Mouse (Mus musculus) T-helper 1 cell (primary cell): ENCODE measurements around the gene Sorl1.

Experiments used
- in situ Hi-C: fragments of 300-600 bp; cut with MboI, MseI; formaldehyde crosslinking; loops from one replicate; pipeline ENCODE4 v1.15.1; 2025; ENCODE audit warnings: high pct_unique_total_duplicates

Sorl1 gene

GRCm38 (mm10) chr9:42122441-42122840 lies 1.7 kb downstream of the Sorl1 start:
- in situ Hi-C loops = loop anchor here (25.0 kb wide), 1 partner anchor 1965 kb away; no protein-coding TSS in a partner anchor

- in situ Hi-C loops = loop anchor here (25.0 kb wide), 1 partner anchor 1966 kb away; no protein-coding TSS in a partner anchor
Measured at GRCm38 (mm10) chr9:42121631-42122354, 2.3 kb downstream of the Sorl1 start.

GRCm38 (mm10) chr9:42116418-42117056 lies 7.6 kb downstream of the Sorl1 start:
- in situ Hi-C loops = loop anchor here (25.0 kb wide), 1 partner anchor 1971 kb away; no protein-coding TSS in a partner anchor

GRCm38 (mm10) chr9:42115078-42115477 lies 9.0 kb downstream of the Sorl1 start:
- in situ Hi-C loops = loop anchor here (25.0 kb wide), 1 partner anchor 1972 kb away; no protein-coding TSS in a partner anchor

GRCm38 (mm10) chr9:42113316-42113715 lies 10.8 kb downstream of the Sorl1 start:
- in situ Hi-C loops = loop anchor here (25.0 kb wide), 1 partner anchor 1974 kb away; no protein-coding TSS in a partner anchor

GRCm38 (mm10) chr9:42112691-42113090 lies 11.4 kb downstream of the Sorl1 start:
- in situ Hi-C loops = loop anchor here (25.0 kb wide), 1 partner anchor 1975 kb away; no protein-coding TSS in a partner anchor

GRCm38 (mm10) chr9:42111256-42111655 lies 12.8 kb downstream of the Sorl1 start:
- in situ Hi-C loops = loop anchor here (25.0 kb wide), 1 partner anchor 1976 kb away; no protein-coding TSS in a partner anchor

- in situ Hi-C loops = loop anchor here (25.0 kb wide), 1 partner anchor 1977 kb away; no protein-coding TSS in a partner anchor
Measured at GRCm38 (mm10) chr9:42109837-42110451, 14.2 kb downstream of the Sorl1 start.

GRCm38 (mm10) chr9:42109131-42109530 lies 15.0 kb downstream of the Sorl1 start:
- in situ Hi-C loops = loop anchor here (25.0 kb wide), 1 partner anchor 1978 kb away; no protein-coding TSS in a partner anchor

- in situ Hi-C loops = loop anchor here (25.0 kb wide), 1 partner anchor 1979 kb away; no protein-coding TSS in a partner anchor
Measured at GRCm38 (mm10) chr9:42108369-42108951, 15.6 kb downstream of the Sorl1 start.

- in situ Hi-C loops = loop anchor here (25.0 kb wide), 1 partner anchor 1980 kb away; no protein-coding TSS in a partner anchor
Measured at GRCm38 (mm10) chr9:42107062-42107461, 17.0 kb downstream of the Sorl1 start.

GRCm38 (mm10) chr9:42106305-42106704 lies 17.8 kb downstream of the Sorl1 start:
- in situ Hi-C loops = loop anchor here (25.0 kb wide), 1 partner anchor 1981 kb away; no protein-coding TSS in a partner anchor

GRCm38 (mm10) chr9:42103546-42103945 lies 20.6 kb downstream of the Sorl1 start:
- in situ Hi-C loops = loop anchor here (25.0 kb wide), 1 partner anchor 1984 kb away; no protein-coding TSS in a partner anchor

- in situ Hi-C loops = loop anchor here (25.0 kb wide), 1 partner anchor 1985 kb away; no protein-coding TSS in a partner anchor
Measured at GRCm38 (mm10) chr9:42102013-42102412, 22.1 kb downstream of the Sorl1 start.

- in situ Hi-C loops = loop anchor here (25.0 kb wide), 1 partner anchor 1986 kb away; no protein-coding TSS in a partner anchor
Measured at GRCm38 (mm10) chr9:42101266-42101665, 22.8 kb downstream of the Sorl1 start.

- in situ Hi-C loops = loop anchor here (25.0 kb wide), 1 partner anchor 1987 kb away; no protein-coding TSS in a partner anchor
Measured at GRCm38 (mm10) chr9:42100618-42101210, 23.4 kb downstream of the Sorl1 start.

- in situ Hi-C loops = no loop called here
Measured at GRCm38 (mm10) chr9:42098474-42099121, 25.5 kb downstream of the Sorl1 start.

GRCm38 (mm10) chr9:42097731-42098473 lies 26.2 kb downstream of the Sorl1 start:
- in situ Hi-C loops = no loop called here

GRCm38 (mm10) chr9:42097006-42097730 lies 26.9 kb downstream of the Sorl1 start:
- in situ Hi-C loops = no loop called here
